Comparison of ENCODE assay signal across 25 mouse cellular contexts in the genomic region with DNA sequence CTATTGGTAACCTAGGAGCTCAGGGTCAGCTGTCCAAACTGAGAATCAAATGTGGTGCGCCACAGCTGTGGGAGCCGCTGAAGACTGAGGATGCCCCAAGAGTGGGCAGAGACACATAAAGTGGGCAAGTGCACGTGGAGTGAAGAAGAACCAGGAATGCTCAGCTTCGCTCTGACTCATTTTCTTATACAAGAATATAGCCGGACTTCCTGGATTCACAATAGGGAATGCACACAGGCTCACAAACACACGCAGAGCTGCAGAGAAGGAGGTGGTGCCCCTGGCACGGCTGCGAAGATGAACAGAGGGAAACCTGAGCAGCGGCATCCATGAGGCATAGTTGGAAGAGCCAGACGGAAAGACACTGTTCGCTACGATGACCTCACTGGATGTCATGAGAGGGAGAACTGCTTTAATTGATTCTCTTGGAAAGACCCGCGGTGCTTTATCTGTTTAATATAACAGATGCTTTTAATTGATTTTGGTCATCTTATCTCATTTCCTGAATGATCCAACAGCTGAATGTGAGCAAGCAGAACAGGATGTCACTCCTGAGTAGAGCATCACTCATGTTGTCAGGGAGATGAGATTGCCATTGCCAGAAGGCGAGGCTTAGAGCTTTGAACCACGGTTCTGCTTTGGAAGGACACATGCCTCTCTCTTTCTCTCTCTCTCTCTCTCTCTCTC.
DNase-seq lines count a peak whose midpoint lies in the region; ATAC-seq and TF ChIP-seq lines count a peak whose summit lies in the region.
"Had no signal": no experiment of that assay in that cellular context is flagged by ENCODE, and none has a peak within 500 bp of the region (broad histone marks: within the 10 kb centered on the region; RNA-seq: fewer than 3 reads in every experiment).

No protein-coding gene starts in this region.

- TF ChIP-seq CTCF in lung, postnatal 0 days (IDR thresholded peaks at IDR 0.05), result no peak

- no peak for DNase-seq in frontal cortex, postnatal 25 days (ENCODE audit: low spot score in 2 of 2)
- DNase-seq in lung, postnatal 0 days (ENCODE audit: low spot score), result peak; percentile 42
- DNase-seq in lung, adult 18-20 months, result no peak
- DNase-seq: adrenal gland, postnatal 14 days; cerebellum, adult 18-20 months; cerebellum, postnatal 14 days; gastrocnemius, postnatal 10 days; heart, postnatal 4 days; kidney, adult 2 months; midbrain, embryonic 14.5 days; right cerebral cortex, adult 18-20 months; right cerebral cortex, postnatal 4 days; thymus, adult 18-20 months; thymus, postnatal 36 days had no signal

- 62% methylated on average over 16 of the region's 16 CpGs for WGBS in hindbrain, embryonic 15.5 days
- 80% methylated on average over 16 of the region's 16 CpGs for WGBS in hindbrain, embryonic 12.5 days
- WGBS in lung, postnatal 0 days, result 66% methylated on average over 16 of the region's 16 CpGs

- no peak overlapping the region for H3K4me3 ChIP-seq in hindbrain, embryonic 15.5 days
- no peak overlapping the region for H3K4me3 ChIP-seq in hindbrain, embryonic 12.5 days
- H3K4me3 ChIP-seq in lung, postnatal 0 days (ENCODE audit: low read depth, low read length), result no peak overlapping the region
- H3K4me3 ChIP-seq in myocyte, result no peak overlapping the region
- H3K4me3 ChIP-seq: erythroblast, embryonic 14.5 days; left cerebral cortex, adult 2 months; limb, embryonic 12.5 days; liver, embryonic 15.5 days had no signal

- TF ChIP-seq EP300 in lung, postnatal 0 days (IDR thresholded peaks at IDR 0.05), result peak; percentile 77

- H3K79me2 ChIP-seq in myocyte (ENCODE audit: control insufficient read depth, insufficient read depth), result no peaks in the 10 kb centered on the region

- no peaks in the 10 kb centered on the region for H3K9me3 ChIP-seq in hindbrain, embryonic 15.5 days
- H3K9me3 ChIP-seq in hindbrain, embryonic 12.5 days (replicated peaks), result no peaks in the 10 kb centered on the region
- H3K9me3 ChIP-seq in lung, postnatal 0 days (ENCODE audit: low read length), result no peaks in the 10 kb centered on the region
- H3K9me3 ChIP-seq: limb, embryonic 12.5 days; liver, embryonic 15.5 days had no signal

- peaks cover 4% of the 10 kb centered on the region; the same call in 1 of the 2 replicates for H3K4me1 ChIP-seq in hindbrain, embryonic 15.5 days (replicated peaks)
- H3K4me1 ChIP-seq in hindbrain, embryonic 12.5 days, result 0 out of 2 replicates have a peak, but pooled peaks cover 3% of the 10 kb centered on the region
- H3K4me1 ChIP-seq in lung, postnatal 0 days (ENCODE audit: insufficient read depth, low read depth, low read length), result no peaks in the 10 kb centered on the region

- no peaks in the 10 kb centered on the region for H3K36me3 ChIP-seq in hindbrain, embryonic 15.5 days
- no peaks in the 10 kb centered on the region for H3K36me3 ChIP-seq in hindbrain, embryonic 12.5 days
- no peaks in the 10 kb centered on the region for H3K36me3 ChIP-seq in lung, postnatal 0 days (ENCODE audit: insufficient read depth, low read length)
- H3K36me3 ChIP-seq in myocyte (ENCODE audit: control insufficient read depth, insufficient read depth), result no peaks in the 10 kb centered on the region
- H3K36me3 ChIP-seq: limb, embryonic 12.5 days; liver, embryonic 15.5 days had no signal

- H3K27ac ChIP-seq in hindbrain, embryonic 15.5 days (replicated peaks), result no peak overlapping the region
- H3K27ac ChIP-seq in hindbrain, embryonic 12.5 days, result no peak overlapping the region
- H3K27ac ChIP-seq in lung, postnatal 0 days (ENCODE audit: low read length), result no peak overlapping the region
- H3K27ac ChIP-seq: left cerebral cortex, adult 2 months; limb, embryonic 12.5 days; liver, embryonic 15.5 days; macrophage; stomach, postnatal 0 days had no signal

- H3ac ChIP-seq in myocyte (ENCODE audit: control insufficient read depth, insufficient read length), result no peak overlapping the region

- no peak overlapping the region for H3K9ac ChIP-seq in hindbrain, embryonic 15.5 days
- no peak overlapping the region for H3K9ac ChIP-seq in hindbrain, embryonic 12.5 days
- no peak overlapping the region for H3K9ac ChIP-seq in lung, postnatal 0 days (replicated peaks; ENCODE audit: low read depth)
- H3K9ac ChIP-seq: limb, embryonic 12.5 days; liver, embryonic 15.5 days had no signal

- no peak overlapping the region for H3K4me2 ChIP-seq in hindbrain, embryonic 15.5 days
- H3K4me2 ChIP-seq in hindbrain, embryonic 12.5 days (replicated peaks), result no peak overlapping the region
- H3K4me2 ChIP-seq in lung, postnatal 0 days (replicated peaks; ENCODE audit: low read depth, low read length), result no peak overlapping the region
- peak overlapping the region; percentile 26 for H3K4me2 ChIP-seq in myocyte (ENCODE audit: low read depth)
- H3K4me2 ChIP-seq: limb, embryonic 12.5 days; liver, embryonic 15.5 days had no signal

- peak; percentile 15; the same call in 1 of the 2 replicates for ATAC-seq in frontal cortex, adult (ENCODE audit: low TSS enrichment)
- peak; percentile 38; the same call in 1 of the 2 replicates for ATAC-seq in hindbrain, embryonic 15.5 days (ENCODE audit: low FRiP score, low read depth)
- no peak for ATAC-seq in hindbrain, embryonic 12.5 days (ENCODE audit: low FRiP score)
- peak; percentile 57 for ATAC-seq in lung, postnatal 0 days
- ATAC-seq: forebrain, embryonic 16.5 days had no signal

- no peaks in the 10 kb centered on the region for H3K27me3 ChIP-seq in hindbrain, embryonic 15.5 days
- H3K27me3 ChIP-seq in hindbrain, embryonic 12.5 days, result no peaks in the 10 kb centered on the region
- H3K27me3 ChIP-seq in lung, postnatal 0 days (replicated peaks; ENCODE audit: insufficient read depth, low read length), result no peaks in the 10 kb centered on the region
- no peaks in the 10 kb centered on the region for H3K27me3 ChIP-seq in myocyte (ENCODE audit: control insufficient read depth, insufficient read depth, insufficient read length)
- H3K27me3 ChIP-seq: liver, embryonic 15.5 days had no signal

- TF ChIP-seq POLR2A in myocyte (IDR thresholded peaks at IDR 0.05; ENCODE audit: insufficient read length, low read depth), result no peak

TF ChIP-seq in myocyte, 11 proteins besides CTCF, POLR2A, EP300 and RAD21:
- TF ChIP-seq CEBPB (IDR thresholded peaks at IDR 0.05; ENCODE audit: insufficient read depth, poor library complexity, severe bottlenecking) (no peak), POLR2AphosphoS2 (IDR thresholded peaks at IDR 0.05; ENCODE audit: insufficient read length, low read depth) (no peak), TCF3 (IDR thresholded peaks at IDR 0.05; ENCODE audit: insufficient read length, low read depth) (no peak), MAX (IDR thresholded peaks at IDR 0.05; ENCODE audit: low read depth) (no peak), MYOG (IDR thresholded peaks at IDR 0.05; ENCODE audit: control insufficient read depth in 1 of 3, insufficient read depth in 1 of 3, insufficient read length in 2 of 3, low read depth in 2 of 3) (peak in 1 of 3 experiments; percentile 52), MYOD1 (IDR thresholded peaks at IDR 0.05; ENCODE audit: control insufficient read depth in 1 of 3, insufficient read length in 2 of 3, low read depth in 2 of 3) (peak in 2 of 3 experiments; percentile 35 to 36), REST (IDR thresholded peaks at IDR 0.05; ENCODE audit: insufficient read depth, insufficient read length) (no peak)
